Mouse (Mus musculus) intestine, embryonic 16.5 days (tissue): Measurements from ENCODE around the gene Bdp1. TPM values are rescaled to one million over a fixed set of nuclear protein-coding genes. Genes with fewer than 3 reads are reported as not detected.

Experiments
- ATAC-seq: fragments of 200-750 bp; cut with Nextera tagmentation; 2 replicates; pipeline ENCODE4 v1.8.0; 2017; ENCODE audit warnings: moderate TSS enrichment, moderate library complexity
- H3K27ac ChIP-seq: fragments of 300-500 bp; sonication (generic); 2 replicates; pipeline ENCODE4 v1.5.1; 2014; ENCODE audit warnings: mild to moderate bottlenecking, low read length
- H3K27me3 ChIP-seq: fragments of 300-500 bp; sonication (generic); replicated peaks from 2 replicates; pipeline ENCODE4 v1.6.1; 2014; ENCODE audit warnings: low read length, control low read depth, mixed read lengths; ENCODE audit not compliant: control insufficient read depth, insufficient read depth
- H3K36me3 ChIP-seq: fragments of 300-500 bp; sonication (generic); 2 replicates; pipeline ENCODE4 v1.6.1; 2014; ENCODE audit warnings: low read length, control low read depth; ENCODE audit not compliant: control insufficient read depth, insufficient read depth
- H3K4me1 ChIP-seq: fragments of 300-500 bp; sonication (generic); 2 replicates; pipeline ENCODE4 v1.6.1; 2014; ENCODE audit warnings: low read length, control low read depth, mixed read lengths; ENCODE audit not compliant: control insufficient read depth, insufficient read depth
- H3K4me2 ChIP-seq: fragments of 300-500 bp; sonication (generic); 2 replicates; pipeline ENCODE4 v1.6.1; 2014; ENCODE audit warnings: low read depth, low read length, control low read depth
- H3K4me3 ChIP-seq: fragments of 300-500 bp; sonication (generic); 2 replicates; pipeline ENCODE4 v1.5.1; 2014; ENCODE audit warnings: mild to moderate bottlenecking, low read length
- H3K9ac ChIP-seq: fragments of 300-500 bp; sonication (generic); 2 replicates; pipeline ENCODE4 v1.6.1; 2014; ENCODE audit warnings: low read depth, low read length
- H3K9me3 ChIP-seq: fragments of 300-500 bp; sonication (generic); 2 replicates; pipeline ENCODE4 v1.6.1; 2016; ENCODE audit warnings: low read length, control low read depth; ENCODE audit not compliant: control insufficient read depth
- WGBS: fragments of 180-500 bp; shearing (Covaris S2); extraction: QIAGEN DNeasy Blood & Tissue Kit; methylation state at CpG from one replicate; pipeline ENCODE4 v1.1.7; 2014; 5-methylcytosine and 5-hydroxymethylcytosine counted together
- polyA plus RNA-seq: library from polyadenylated mRNA; unstranded; fragments of >200 nt; fragmentation: Nextera tagmentation; extraction: Ambion mirVana; gene quantifications from 2 replicates; pipeline ENCODE4 v1.2.1, GENCODE M21; 2015

Bdp1 gene
- polyA plus RNA-seq: 18.4 and 20.9 TPM in 2 replicates

GRCm38 (mm10) chr13:100103748-100104254 lies at the start of gene Bdp1:
Gene Bdp1, minus strand, starts transcription at chr13:100104070.
- Histone ChIP-seq H3K4me3 (peak within 1 kb of the TSS; percentile 100), H3K4me1 (peaks cover 16% of the 10 kb centered on the region), H3K9ac (peak within 1 kb of the TSS; percentile 94), H3K27me3 (no peaks in the 10 kb centered on the region), H3K9me3 (no peaks in the 10 kb centered on the region), H3K27ac (peak within 1 kb of the TSS; percentile 85), H3K36me3 (no peaks in the 10 kb centered on the region; the same call in 1 of the 2 replicates), H3K4me2 (peak within 1 kb of the TSS; percentile 81)
- WGBS: under 1% methylated on average over 44 of the region's 44 CpGs
- peak; percentile 81 for ATAC-seq

GRCm38 (mm10) chr13:100152659-100153058 lies 48.8 kb upstream of the Bdp1 start:
- no peak overlapping the region for H3K4me3 ChIP-seq
- 71% methylated on average over 1 of the region's 1 CpGs for WGBS
- H3K4me2 ChIP-seq: no peak overlapping the region
- no peaks in the 10 kb centered on the region for H3K9me3 ChIP-seq
- no peak overlapping the region for H3K27ac ChIP-seq
- 0 out of 2 replicates have a peak, but pooled peaks cover 2% of the 10 kb centered on the region for H3K36me3 ChIP-seq
- no peaks in the 10 kb centered on the region for H3K27me3 ChIP-seq
- no peak for ATAC-seq
- H3K9ac ChIP-seq: no peak overlapping the region
- H3K4me1 ChIP-seq: no peaks in the 10 kb centered on the region

GRCm38 (mm10) chr13:100141646-100142314 lies 37.9 kb upstream of the Bdp1 start:
- Histone ChIP-seq H3K4me2 (no peak overlapping the region), H3K4me3 (no peak overlapping the region), H3K27me3 (no peaks in the 10 kb centered on the region), H3K36me3 (peaks cover 18% of the 10 kb centered on the region), H3K9ac (no peak overlapping the region), H3K4me1 (no peaks in the 10 kb centered on the region), H3K9me3 (no peaks in the 10 kb centered on the region), H3K27ac (no peak overlapping the region)
- ATAC-seq: no peak
- WGBS: 75% methylated on average over 8 of the region's 8 CpGs

GRCm38 (mm10) chr13:100125258-100125643 lies 21.4 kb upstream of the Bdp1 start:
- Histone ChIP-seq H3K36me3 (no peaks in the 10 kb centered on the region; the same call in none of the 2 replicates), H3K9me3 (no peaks in the 10 kb centered on the region), H3K9ac (peak overlapping the region; percentile 88), H3K4me1 (peaks cover 9% of the 10 kb centered on the region), H3K4me2 (peak overlapping the region; percentile 68), H3K27ac (no peak overlapping the region), H3K27me3 (no peaks in the 10 kb centered on the region), H3K4me3 (peak overlapping the region; percentile 91)
- 2% methylated on average over 10 of the region's 10 CpGs for WGBS
- ATAC-seq: peak; percentile 30; the same call in 1 of the 2 replicates

GRCm38 (mm10) chr13:100124423-100125257 lies 20.8 kb upstream of the Bdp1 start, which contains the start of gene Smn1:
Gene Smn1, plus strand, starts transcription at chr13:100124852.
- 4% methylated on average over 42 of the region's 42 CpGs for WGBS
- Histone ChIP-seq H3K27ac (no peak within 1 kb of the TSS; the same call in 1 of the 2 replicates), H3K4me2 (peak within 1 kb of the TSS; percentile 68), H3K9me3 (no peaks in the 10 kb centered on the region), H3K27me3 (no peaks in the 10 kb centered on the region), H3K9ac (peak within 1 kb of the TSS; percentile 88), H3K4me1 (peaks cover 9% of the 10 kb centered on the region), H3K4me3 (peak within 1 kb of the TSS; percentile 91), H3K36me3 (no peaks in the 10 kb centered on the region; the same call in none of the 2 replicates)
- ATAC-seq: peak; percentile 98

- Histone ChIP-seq H3K4me2 (peak overlapping the region; percentile 68), H3K9me3 (no peaks in the 10 kb centered on the region), H3K9ac (no peak overlapping the region), H3K36me3 (no peaks in the 10 kb centered on the region; the same call in none of the 2 replicates), H3K4me1 (peaks cover 9% of the 10 kb centered on the region), H3K27ac (no peak overlapping the region), H3K27me3 (no peaks in the 10 kb centered on the region), H3K4me3 (peak overlapping the region; percentile 91)
- ATAC-seq: peak; percentile 21; the same call in 1 of the 2 replicates
- WGBS: 83% methylated on average over 3 of the region's 3 CpGs
Measured at GRCm38 (mm10) chr13:100123970-100124369, 20.1 kb upstream of the Bdp1 start.

GRCm38 (mm10) chr13:100112218-100112972 lies 8.5 kb upstream of the Bdp1 start:
- Histone ChIP-seq H3K4me2 (no peak overlapping the region), H3K36me3 (no peaks in the 10 kb centered on the region), H3K9me3 (no peaks in the 10 kb centered on the region), H3K27me3 (no peaks in the 10 kb centered on the region), H3K9ac (no peak overlapping the region), H3K4me1 (peaks cover 7% of the 10 kb centered on the region; the same call in 1 of the 2 replicates), H3K27ac (no peak overlapping the region), H3K4me3 (no peak overlapping the region)
- ATAC-seq: no peak
- 55% methylated on average over 5 of the region's 5 CpGs for WGBS

- peak within 1 kb of the TSS; percentile 74 for H3K27ac ChIP-seq
- peaks cover 11% of the 10 kb centered on the region; the same call in 1 of the 2 replicates for H3K4me1 ChIP-seq
- H3K27me3 ChIP-seq: no peaks in the 10 kb centered on the region
- peak within 1 kb of the TSS; percentile 86 for H3K9ac ChIP-seq
- H3K9me3 ChIP-seq: no peaks in the 10 kb centered on the region
- peak within 1 kb of the TSS; percentile 81 for H3K4me3 ChIP-seq
- under 1% methylated on average over 75 of the region's 76 CpGs for whole genome bisulfite sequencing
- peak; percentile 75 for ATAC-seq
- H3K36me3 ChIP-seq: no peaks in the 10 kb centered on the region
- H3K4me2 ChIP-seq: peak within 1 kb of the TSS; percentile 73
Measured at GRCm38 (mm10) chr13:100107652-100108472, 4.0 kb upstream of the Bdp1 start, which contains the start of gene Serf1. Gene Serf1, plus strand, starts transcription at chr13:100108012.
